Mouse (Mus musculus) urinary bladder, adult 2 months (tissue): ENCODE data around the gene Esp34. TPM values are rescaled to one million over a fixed set of nuclear protein-coding genes. Genes with fewer than 3 reads are reported as not detected.

Experiments
- DNase-seq: peaks from one replicate; pipeline ENCODE4 v3.0.0; 2022; ENCODE audit warnings: low spot score
- polyA plus RNA-seq: library from polyadenylated mRNA; depleted of rRNA; stranded (reverse); fragments of >200 nt; gene quantifications from 2 replicates; pipeline ENCODE4 v1.2.3, GENCODE M21; 2012; rRNA removed

Esp34 gene
- not detected in 2 replicates for polyA plus RNA-seq

DNA sequence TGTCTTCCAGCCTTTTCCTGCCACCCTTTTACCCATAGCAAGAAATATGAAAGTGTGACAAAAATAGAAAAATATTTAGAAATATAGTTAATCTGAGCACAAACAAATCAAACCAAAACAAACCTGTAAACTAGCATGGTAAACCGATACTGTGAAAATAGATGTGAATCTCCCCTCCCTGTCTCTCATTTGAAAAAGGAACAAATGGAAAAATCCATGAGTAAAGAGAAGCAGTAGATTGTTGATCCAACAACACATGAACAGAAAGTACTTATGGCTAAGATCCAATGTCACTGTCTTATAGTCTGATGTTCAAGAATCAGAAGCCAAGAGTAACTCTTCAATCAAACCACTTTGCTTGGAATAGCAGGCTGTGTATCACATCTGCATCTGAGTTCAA, at the start of gene Esp34:
Esp34 (plus strand) TSS at position 301 of the 400 bp plus-strand sequence.
- DNase-seq: no peak

- no peak for DNase-seq
Measured at GRCm38 (mm10) chr17:38562527-38562926, 8.5 kb downstream of the Esp34 start.

Other genes with a start within 250 kb of the Esp34 start
- gene Olfr137, start 246.6 kb upstream of the Esp34 start, polyA plus RNA-seq: not detected in 2 replicates
- not detected in 2 replicates for gene Olfr136, start 224.4 kb upstream of the Esp34 start, polyA plus RNA-seq
- gene Esp36, start 134.0 kb upstream of the Esp34 start, polyA plus RNA-seq: not detected in 2 replicates
- gene Esp31, start 85.3 kb downstream of the Esp34 start, polyA plus RNA-seq: not detected in 2 replicates